Mouse (Mus musculus) cerebral cortex, adult 2 months (tissue): Measurements from ENCODE around the gene Tmem132e.

Experiments used
- WGBS: fragments of 180-500 bp; shearing (Covaris S2); methylation state at CpG from one replicate; pipeline ENCODE4 v1.1.7; 2018; 5-methylcytosine and 5-hydroxymethylcytosine counted together

Gene Tmem132e

GRCm38 (mm10) chr11:82388371-82389313 is at the start of gene Tmem132e:
Tmem132e (plus strand) TSS chr11:82388900.
- WGBS, result 1% methylated on average over 84 of the region's 88 CpGs

- 41% methylated on average over 7 of the region's 7 CpGs for WGBS
Observed at GRCm38 (mm10) chr11:82339921-82340401, 48.7 kb upstream of the Tmem132e start.

GRCm38 (mm10) chr11:82340416-82340815 is 48.3 kb upstream of the Tmem132e start:
- WGBS, result 43% methylated on average over 6 of the region's 6 CpGs

GRCm38 (mm10) chr11:82340900-82341299 is 47.8 kb upstream of the Tmem132e start:
- 78% methylated on average over 2 of the region's 2 CpGs for whole genome bisulfite sequencing

- WGBS, result 54% methylated on average over 10 of the region's 10 CpGs
Observed at GRCm38 (mm10) chr11:82351039-82351438, 37.7 kb upstream of the Tmem132e start.

- 84% methylated on average over 11 of the region's 11 CpGs for WGBS
Observed at GRCm38 (mm10) chr11:82370151-82370550, 18.5 kb upstream of the Tmem132e start.

GRCm38 (mm10) chr11:82371577-82371976 is 17.1 kb upstream of the Tmem132e start:
- 82% methylated on average over 4 of the region's 4 CpGs for WGBS

GRCm38 (mm10) chr11:82380606-82381202 is 8.0 kb upstream of the Tmem132e start:
- 45% methylated on average over 3 of the region's 3 CpGs for WGBS

- 1% methylated on average over 51 of the region's 51 CpGs for WGBS
Observed at GRCm38 (mm10) chr11:82386970-82387540, 1.6 kb upstream of the Tmem132e start.

- 2% methylated on average over 47 of the region's 47 CpGs for WGBS
Observed at GRCm38 (mm10) chr11:82387711-82388341, 874 bp upstream of the Tmem132e start.

- WGBS, result 4% methylated on average over 67 of the region's 69 CpGs
Observed at GRCm38 (mm10) chr11:82389396-82390291, 944 bp downstream of the Tmem132e start.

GRCm38 (mm10) chr11:82392341-82392740 is 3.6 kb downstream of the Tmem132e start:
- 47% methylated on average over 3 of the region's 3 CpGs for WGBS

GRCm38 (mm10) chr11:82399621-82400020 is 10.9 kb downstream of the Tmem132e start:
- 24% methylated on average over 3 of the region's 3 CpGs for WGBS

- 64% methylated on average over 3 of the region's 3 CpGs for WGBS
Observed at GRCm38 (mm10) chr11:82405641-82406040, 16.9 kb downstream of the Tmem132e start.

GRCm38 (mm10) chr11:82406358-82407221 is 17.9 kb downstream of the Tmem132e start:
- WGBS, result 62% methylated on average over 11 of the region's 11 CpGs

- 59% methylated on average over 1 of the region's 1 CpGs for WGBS
Observed at GRCm38 (mm10) chr11:82412496-82412895, 23.8 kb downstream of the Tmem132e start.

- 29% methylated on average over 8 of the region's 9 CpGs for WGBS
Observed at GRCm38 (mm10) chr11:82418337-82419041, 29.8 kb downstream of the Tmem132e start.

- WGBS, result 72% methylated on average over 5 of the region's 5 CpGs
Observed at GRCm38 (mm10) chr11:82421909-82422308, 33.2 kb downstream of the Tmem132e start.

GRCm38 (mm10) chr11:82423521-82423920 is 34.8 kb downstream of the Tmem132e start:
- WGBS, result 88% methylated on average over 4 of the region's 4 CpGs
